Mouse (Mus musculus): Measurements from ENCODE around the gene Guca1b.

GRCm38 (mm10) chr17:47386649-47387048 lies 1.5 kb downstream of the Guca1b start:
- TF ChIP-seq CTCF (IDR thresholded peaks at IDR 0.05; ENCODE audit: control insufficient read depth, insufficient read depth, insufficient replicate concordance, low read depth, low read length), result peak; percentile 82; the same call in 1 of the 2 replicates
- TF ChIP-seq POLR2A (IDR thresholded peaks at IDR 0.05; ENCODE audit: control insufficient read depth, low read depth, low read length), result no peak

Measured in testis, adult 2 months (tissue).